Mouse (Mus musculus) testis, adult 2 months (tissue): ENCODE measurements around the gene Nfatc2. TPM values are rescaled to one million over a fixed set of nuclear protein-coding genes. Genes with fewer than 3 reads are reported as not detected.

Experiments
- H3K27ac ChIP-seq: fragments of 200-500 bp; 2 replicates; pipeline ENCODE4 v1.5.1; 2012; ENCODE audit warnings: low read depth, low read length; ENCODE audit not compliant: control insufficient read depth, insufficient read depth
- H3K27me3 ChIP-seq: fragments of 200-500 bp; 2 replicates; pipeline ENCODE4 v1.6.1; 2012; ENCODE audit warnings: mild to moderate bottlenecking, low read length, moderate library complexity; ENCODE audit not compliant: control insufficient read depth, insufficient read depth
- H3K36me3 ChIP-seq: fragments of 200-500 bp; 2 replicates; pipeline ENCODE4 v1.6.1; 2012; ENCODE audit warnings: mild to moderate bottlenecking, low read length; ENCODE audit not compliant: control insufficient read depth, insufficient read depth
- H3K4me1 ChIP-seq: fragments of 200-500 bp; 2 replicates; pipeline ENCODE4 v1.6.1; 2012; ENCODE audit warnings: low read length; ENCODE audit not compliant: control insufficient read depth, insufficient read depth
- H3K4me3 ChIP-seq: fragments of 200-500 bp; 2 replicates; pipeline ENCODE4 v1.5.1; 2012; ENCODE audit warnings: low read depth, mild to moderate bottlenecking, low read length, moderate library complexity, mixed read lengths; ENCODE audit not compliant: control insufficient read depth
- CTCF ChIP-seq: fragments of 200-500 bp; IDR thresholded peaks from 2 replicates; pipeline ENCODE4 v1.5.1; 2012; ENCODE audit warnings: low read depth, mild to moderate bottlenecking, inconsistent platforms, low read length, moderate library complexity; ENCODE audit not compliant: control insufficient read depth, insufficient read depth, insufficient replicate concordance
- POLR2A ChIP-seq: fragments of 200-500 bp; IDR thresholded peaks from 2 replicates; pipeline ENCODE4 v1.6.1; 2012; ENCODE audit warnings: low read depth, mild to moderate bottlenecking, inconsistent platforms, low read length, moderate library complexity; ENCODE audit not compliant: control insufficient read depth
- polyA plus RNA-seq: library from polyadenylated mRNA; depleted of rRNA; stranded (reverse); fragments of >200 nt; gene quantifications from 2 replicates; pipeline ENCODE4 v1.2.3, GENCODE M21; 2012

The Nfatc2 gene
- polyA plus RNA-seq, 1 experiment = 2.1 TPM

- Histone ChIP-seq H3K27ac (no peak overlapping the region), H3K36me3 (no peaks in the 10 kb centered on the region), H3K4me1 (peaks cover 3% of the 10 kb centered on the region; the same call in 1 of the 2 replicates), H3K27me3 (no peaks in the 10 kb centered on the region), H3K4me3 (no peak overlapping the region)
- TF ChIP-seq CTCF (no peak), POLR2A (no peak)
Measured at GRCm38 (mm10) chr2:168577381-168577780, 24.1 kb downstream of the Nfatc2 start.

DNA sequence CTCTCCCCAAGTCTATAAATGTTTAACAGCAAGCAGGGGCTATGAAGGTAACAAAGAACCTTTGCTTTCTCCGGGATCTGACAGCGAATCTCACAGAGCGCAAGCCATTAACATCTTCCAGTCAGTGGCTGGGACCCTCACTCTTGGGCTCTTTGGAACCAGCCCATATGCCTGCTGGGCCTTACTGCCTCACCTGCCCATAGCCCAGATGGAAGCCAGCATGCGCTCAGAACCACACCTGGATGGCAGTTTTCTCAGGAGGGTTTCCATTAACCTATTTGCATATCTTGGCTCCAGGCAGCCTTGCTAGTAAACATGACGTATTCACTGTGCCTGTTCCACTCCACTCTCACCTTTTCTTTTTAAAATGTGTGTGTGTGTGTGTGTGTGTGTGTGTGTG lies 25.6 kb downstream of the Nfatc2 start:
- no peaks in the 10 kb centered on the region for H3K36me3 ChIP-seq
- no peaks in the 10 kb centered on the region; the same call in 1 of the 2 replicates for H3K27me3 ChIP-seq
- H3K4me1 ChIP-seq = peaks cover 9% of the 10 kb centered on the region
- TF ChIP-seq POLR2A = no peak
- no peak for TF ChIP-seq CTCF
- no peak overlapping the region for H3K4me3 ChIP-seq
- no peak overlapping the region for H3K27ac ChIP-seq

GRCm38 (mm10) chr2:168574934-168575333 lies 26.5 kb downstream of the Nfatc2 start:
- TF ChIP-seq POLR2A = no peak
- no peak for TF ChIP-seq CTCF
- no peaks in the 10 kb centered on the region for H3K36me3 ChIP-seq
- H3K4me3 ChIP-seq = no peak overlapping the region
- peaks cover 9% of the 10 kb centered on the region for H3K4me1 ChIP-seq
- H3K27ac ChIP-seq = no peak overlapping the region
- H3K27me3 ChIP-seq = no peaks in the 10 kb centered on the region; the same call in 1 of the 2 replicates

- no peaks in the 10 kb centered on the region for H3K36me3 ChIP-seq
- no peak for TF ChIP-seq POLR2A
- H3K4me1 ChIP-seq = peaks cover 9% of the 10 kb centered on the region
- no peak overlapping the region for H3K27ac ChIP-seq
- no peaks in the 10 kb centered on the region; the same call in 1 of the 2 replicates for H3K27me3 ChIP-seq
- H3K4me3 ChIP-seq = no peak overlapping the region
Measured at GRCm38 (mm10) chr2:168573866-168574265, 27.6 kb downstream of the Nfatc2 start.

- Histone ChIP-seq H3K4me3 (peak overlapping the region; percentile 8; the same call in 1 of the 2 replicates), H3K4me1 (peaks cover 6% of the 10 kb centered on the region), H3K27ac (no peak overlapping the region), H3K36me3 (no peaks in the 10 kb centered on the region), H3K27me3 (no peaks in the 10 kb centered on the region; the same call in 1 of the 2 replicates)
- TF ChIP-seq POLR2A (no peak), CTCF (no peak)
Measured at GRCm38 (mm10) chr2:168571241-168571640, 30.2 kb downstream of the Nfatc2 start.

DNA sequence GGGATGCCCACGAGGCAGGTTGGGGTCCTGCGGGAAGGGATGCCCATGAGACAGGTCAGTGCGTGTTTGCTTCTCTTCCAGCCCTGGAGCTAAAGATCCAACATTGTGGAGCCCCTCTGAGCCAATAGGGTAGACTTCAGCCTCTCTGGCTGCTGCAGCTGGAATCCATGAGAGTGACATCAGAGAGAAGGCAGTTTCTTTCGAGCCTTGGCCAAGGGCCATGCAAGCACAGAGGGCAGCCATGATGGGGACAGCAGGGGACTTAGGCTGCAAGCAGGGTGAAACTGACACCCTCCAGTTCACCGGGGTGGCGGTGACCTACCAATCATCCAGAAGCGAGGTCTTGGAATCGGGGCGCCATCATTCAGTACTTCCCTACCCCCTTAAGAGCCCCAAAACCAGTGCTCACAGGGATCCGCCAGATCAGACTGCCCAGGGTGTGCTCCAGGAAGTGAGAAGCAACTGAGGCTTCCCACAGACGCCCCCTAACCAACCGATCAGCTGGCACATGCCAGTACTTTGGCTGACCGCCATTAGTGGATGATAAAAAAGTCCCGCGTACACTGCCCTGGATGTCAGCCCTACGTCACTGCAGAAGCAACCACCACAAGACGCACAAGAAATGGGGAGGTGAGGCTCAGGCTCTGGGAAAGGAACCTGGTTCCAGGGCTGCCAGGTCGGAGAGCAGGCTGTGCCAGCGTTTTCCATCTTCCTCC lies 35.8 kb downstream of the Nfatc2 start:
- Histone ChIP-seq H3K4me3 (no peak overlapping the region), H3K36me3 (no peaks in the 10 kb centered on the region), H3K4me1 (no peaks in the 10 kb centered on the region; the same call in 1 of the 2 replicates), H3K27ac (no peak overlapping the region), H3K27me3 (no peaks in the 10 kb centered on the region)
- TF ChIP-seq POLR2A = no peak
- no peak for TF ChIP-seq CTCF

DNA sequence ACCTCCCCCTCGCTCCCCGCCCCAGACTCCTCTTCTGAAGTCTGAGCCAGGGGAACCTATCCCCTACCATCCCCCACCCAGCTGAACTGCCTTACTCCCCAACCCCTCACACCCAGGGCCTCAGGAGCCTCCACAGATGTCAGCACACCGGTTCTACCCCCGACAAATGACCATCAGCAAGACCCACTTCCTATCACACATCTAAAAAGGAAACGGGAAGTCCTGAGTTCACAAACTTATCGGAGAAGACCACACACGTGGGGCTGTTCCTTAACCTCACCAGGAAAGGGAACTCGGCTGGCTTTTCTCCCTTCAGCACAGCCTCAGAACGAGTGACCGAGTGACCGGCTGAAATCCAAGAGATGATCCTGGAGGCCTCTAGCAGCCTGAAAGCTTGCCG lies 38.3 kb downstream of the Nfatc2 start:
- H3K4me1 ChIP-seq = no peaks in the 10 kb centered on the region
- H3K36me3 ChIP-seq = no peaks in the 10 kb centered on the region
- TF ChIP-seq POLR2A (no peak), CTCF (no peak)
- H3K4me3 ChIP-seq = no peak overlapping the region
- no peaks in the 10 kb centered on the region for H3K27me3 ChIP-seq
- H3K27ac ChIP-seq = no peak overlapping the region
